Mouse (Mus musculus) bone marrow, adult 2 months (tissue): ENCODE measurements at regions not wholly inside any gene's neighbourhood (a gene's known extent, or its start where the extent isn't known, plus 50 kb on each side); places are given as distances from the start of the nearest gene placed in this dataset.
"Not testable (repeated sequence)": the region's sequence is repeated elsewhere in the genome, so short reads cannot be mapped to it uniquely, and the experiment has no call there.

Experiments
- CTCF ChIP-seq: fragments of 200-500 bp; IDR thresholded peaks from 2 replicates; pipeline ENCODE4 v1.5.1; 2011; ENCODE audit warnings: low read length, control low read depth; ENCODE audit not compliant: control insufficient read depth, insufficient read depth
- POLR2A ChIP-seq: fragments of 200-500 bp; IDR thresholded peaks from 2 replicates; pipeline ENCODE4 v1.6.1; 2011; ENCODE audit warnings: low read depth, mild to moderate bottlenecking, control low read depth, low read length, borderline replicate concordance; ENCODE audit not compliant: control insufficient read depth

DNA sequence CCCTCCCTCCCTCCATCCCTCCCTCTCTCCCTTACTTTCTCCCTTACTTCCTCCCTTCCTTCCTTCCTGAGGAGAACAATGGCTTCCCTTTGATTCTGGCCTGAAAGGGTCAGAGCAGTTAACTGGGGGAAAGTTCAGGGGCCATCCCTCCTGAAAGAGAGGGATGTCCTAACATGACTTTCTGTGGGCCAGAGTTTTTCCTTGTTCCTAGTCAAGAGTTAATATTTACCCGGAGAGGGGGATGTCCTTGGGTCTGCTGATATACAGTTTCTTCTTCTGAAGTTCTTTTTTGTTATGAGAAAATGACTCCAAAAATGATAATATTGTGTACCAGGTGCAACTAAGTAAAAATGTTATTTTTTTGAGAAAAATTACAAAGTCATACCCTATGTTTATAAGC is 431.5 kb upstream of the Slc35b3 start:
- TF ChIP-seq CTCF, POLR2A: not testable (repeated sequence)
